Mouse (Mus musculus) CH12.LX (cell line): ENCODE measurements at regions not wholly inside any gene's neighbourhood (a gene's known extent, or its start where the extent isn't known, plus 50 kb on each side); places are given as distances from the start of the nearest gene placed in this dataset.

Source experiments
- DNase-seq: peaks from one replicate; pipeline ENCODE4 v3.0.0-alpha.2; 2013; ENCODE audit errors: extremely low read depth
- H3K27ac ChIP-seq: 2 replicates; pipeline ENCODE4 v1.5.1; 2012; ENCODE audit warnings: low read depth, mild to moderate bottlenecking, control low read depth, moderate library complexity; ENCODE audit not compliant: insufficient read depth
- H3K27me3 ChIP-seq: replicated peaks from 2 replicates; pipeline ENCODE3; 2012; ENCODE audit warnings: inconsistent platforms
- H3K36me3 ChIP-seq, 2 experiments: replicated peaks in 1 of 2; 2 replicates each; pipeline versions ENCODE3 to v1.6.1; 2012; ENCODE audit warnings: inconsistent platforms in 1 of 2, low read length in 1 of 2, mild to moderate bottlenecking in 1 of 2, mixed read lengths in 1 of 2, moderate library complexity in 1 of 2; ENCODE audit not compliant: control insufficient read depth in 1 of 2, insufficient read depth in 1 of 2
- H3K4me1 ChIP-seq, 2 experiments: 2 replicates each; pipeline ENCODE4 v1.6.1; 2012; ENCODE audit warnings: inconsistent platforms in 1 of 2, moderate library complexity in 1 of 2; ENCODE audit not compliant: insufficient read depth in 2 of 2, control insufficient read depth in 1 of 2
- H3K4me2 ChIP-seq: 2 replicates; pipeline ENCODE4 v1.6.1; 2012; ENCODE audit warnings: low read depth, mild to moderate bottlenecking, control low read depth; ENCODE audit not compliant: poor library complexity, insufficient read depth, severe bottlenecking
- H3K4me3 ChIP-seq, 3 experiments: fragments of 150-350 bp in 1 of 3; sonication (generic) in 1 of 3; replicated peaks in 1 of 3; 2 replicates each; pipeline versions ENCODE3 to v1.5.1; 2011 to 2012; ENCODE audit warnings: low read depth in 2 of 3, low read length in 2 of 3, mild to moderate bottlenecking in 2 of 3, moderate library complexity in 2 of 3, control low read depth in 1 of 3, improper control_type of control experiment in 1 of 3, inconsistent platforms in 1 of 3, mixed read lengths in 1 of 3; ENCODE audit not compliant: poor library complexity in 1 of 3
- H3K79me2 ChIP-seq: replicated peaks from 2 replicates; pipeline ENCODE4 v1.6.1; 2012; ENCODE audit warnings: mild to moderate bottlenecking, moderate library complexity; ENCODE audit not compliant: control insufficient read depth, poor library complexity, insufficient read depth, severe bottlenecking; ENCODE audit errors: extremely low read depth
- H3K9ac ChIP-seq: 2 replicates; pipeline ENCODE4 v1.6.1; 2012; ENCODE audit warnings: low read depth, mild to moderate bottlenecking, control low read depth, moderate library complexity; ENCODE audit not compliant: insufficient read depth
- H3K9me3 ChIP-seq: replicated peaks from 2 replicates; pipeline ENCODE3; 2012; ENCODE audit warnings: low read length, inconsistent platforms, mixed read lengths
- CHD2 ChIP-seq: IDR thresholded peaks from 2 replicates; pipeline ENCODE4 v1.6.1; 2011; ENCODE audit warnings: low read length, improper control_type of control experiment
- ELF1 ChIP-seq: IDR thresholded peaks from 2 replicates; pipeline ENCODE4 v1.6.1; 2014; ENCODE audit warnings: low read depth, mild to moderate bottlenecking, inconsistent platforms, low read length, improper control_type of control experiment
- EP300 ChIP-seq: IDR thresholded peaks from 2 replicates; pipeline ENCODE4 v1.6.1; 2011; ENCODE audit warnings: low read length, improper control_type of control experiment
- ETS1 ChIP-seq: conservative IDR thresholded peaks from 2 replicates; pipeline ENCODE4 v1.6.1; 2012; ENCODE audit warnings: low read depth, mild to moderate bottlenecking, inconsistent platforms, low read length, improper control_type of control experiment, moderate library complexity
- GABPA ChIP-seq: IDR thresholded peaks from 2 replicates; pipeline ENCODE4 v1.6.1; 2012; ENCODE audit warnings: low read depth, low read length, improper control_type of control experiment, inconsistent platforms; ENCODE audit not compliant: insufficient replicate concordance
- KAT2A ChIP-seq: IDR thresholded peaks from 2 replicates; pipeline ENCODE4 v1.6.1; 2012; ENCODE audit warnings: low read length, improper control_type of control experiment, inconsistent platforms; ENCODE audit not compliant: insufficient replicate concordance
- MAX ChIP-seq: IDR thresholded peaks from 2 replicates; pipeline ENCODE4 v1.6.1; 2011; ENCODE audit warnings: low read length, improper control_type of control experiment
- MAZ ChIP-seq: IDR thresholded peaks from 2 replicates; pipeline ENCODE4 v1.6.1; 2012; ENCODE audit warnings: low read depth, mild to moderate bottlenecking, inconsistent platforms, low read length, improper control_type of control experiment, moderate library complexity
- NRF1 ChIP-seq: IDR thresholded peaks from 2 replicates; pipeline ENCODE4 v1.6.1; 2014; ENCODE audit warnings: low read depth, mild to moderate bottlenecking, inconsistent platforms, low read length, improper control_type of control experiment, moderate library complexity
- RAD21 ChIP-seq: IDR thresholded peaks from 2 replicates; pipeline ENCODE4 v1.6.1; 2011; ENCODE audit warnings: low read depth, mild to moderate bottlenecking, low read length, improper control_type of control experiment, moderate library complexity
- RCOR1 ChIP-seq: conservative IDR thresholded peaks from 2 replicates; pipeline ENCODE4 v1.6.1; 2012; ENCODE audit warnings: low read depth, mild to moderate bottlenecking, inconsistent platforms, low read length, improper control_type of control experiment
- SIN3A ChIP-seq: IDR thresholded peaks from 2 replicates; pipeline ENCODE4 v1.6.1; 2012; ENCODE audit warnings: low read length, improper control_type of control experiment, inconsistent platforms
- UBTF ChIP-seq: IDR thresholded peaks from 2 replicates; pipeline ENCODE4 v1.6.1; 2012; ENCODE audit warnings: low read depth, mild to moderate bottlenecking, inconsistent platforms, low read length, improper control_type of control experiment, moderate library complexity
- ZC3H11A ChIP-seq: IDR thresholded peaks from 2 replicates; pipeline ENCODE4 v1.6.1; 2012; ENCODE audit warnings: low read depth, mild to moderate bottlenecking, inconsistent platforms, low read length, improper control_type of control experiment
- ZMIZ1 ChIP-seq: IDR thresholded peaks from 2 replicates; pipeline ENCODE4 v1.6.1; 2012; ENCODE audit warnings: low read depth, mild to moderate bottlenecking, inconsistent platforms, low read length, improper control_type of control experiment
- ZNF384 ChIP-seq: IDR thresholded peaks from 2 replicates; pipeline ENCODE4 v1.6.1; 2012; ENCODE audit warnings: low read depth, low read length, improper control_type of control experiment, inconsistent platforms
- dilution Hi-C: fragments of 300-500 bp; cut with MboI; formaldehyde crosslinking; loops from 2 replicates; pipeline ENCODE4 v1.14.3; 2020; ENCODE audit warnings: low sequenced_read_pairs; ENCODE audit not compliant: extremely low pct_unique_long_range_greater_than_20kb, extremely low pct_ligation_motif_present
- in situ Hi-C: fragments of 300-500 bp; cut with MboI; formaldehyde crosslinking; loops from 3 replicates; pipeline ENCODE4 v1.14.3; 2019; ENCODE audit warnings: low sequenced_read_pairs, low pct_ligation_motif_present, low pct_unique_long_range_greater_than_20kb, mixed read lengths

- Histone ChIP-seq H3K9me3 (no peaks in the 10 kb centered on the region), H3K4me2 (no peak overlapping the region), H3K4me1 (peaks cover 0 to 7% of the 10 kb centered on the region in 2 experiments; a peak in 2 of 4 replicates), H3K27ac (no peak overlapping the region), H3K27me3 (no peaks in the 10 kb centered on the region)
- dilution Hi-C loops (no loop called here), in situ Hi-C loops (loop anchor here (25.0 kb wide), 1 partner anchor 1726 kb away; no protein-coding TSS in a partner anchor)
- DNase-seq = no peak
- TF ChIP-seq MAZ (no peak), ZMIZ1 (no peak), EP300 (no peak), SIN3A (no peak), GABPA (no peak), RAD21 (no peak), CHD2 (no peak), KAT2A (no peak), ELF1 (no peak), UBTF (no peak), RCOR1 (no peak)
- TF ChIP-seq, all 38 proteins: peak for 0
- Histone ChIP-seq H3K79me2 (no peaks in the 10 kb centered on the region), H3K9ac (no peak overlapping the region), H3K4me3 (no peak overlapping the region), H3K36me3 (no peaks in the 10 kb centered on the region)
These were observed 60.1 kb upstream of the Pitrm1 start for GRCm38 (mm10) chr13:6487837-6488236.

- no peak overlapping the region for H3K4me2 ChIP-seq
- no peak overlapping the region for H3K27ac ChIP-seq
- H3K79me2 ChIP-seq = no peaks in the 10 kb centered on the region
- H3K4me1 ChIP-seq = peaks cover 2 to 9% of the 10 kb centered on the region in 2 experiments; a peak in 1 of 4 replicates
- H3K4me3 ChIP-seq = no peak overlapping the region
- H3K36me3 ChIP-seq = no peaks in the 10 kb centered on the region
- in situ Hi-C loops = loop anchor here (25.0 kb wide), 1 partner anchor 1731 kb away; no protein-coding TSS in a partner anchor
- H3K9ac ChIP-seq = no peak overlapping the region
- no peaks in the 10 kb centered on the region for H3K9me3 ChIP-seq
- dilution Hi-C loops = no loop called here
- no peak for DNase-seq
- no peaks in the 10 kb centered on the region for H3K27me3 ChIP-seq
- no peak for TF ChIP-seq ZC3H11A
- no peak for TF ChIP-seq SIN3A
- TF ChIP-seq MAX = no peak
- no peak for TF ChIP-seq KAT2A
- no peak for TF ChIP-seq NRF1
- TF ChIP-seq MAZ = no peak
- TF ChIP-seq ZNF384 = no peak
- TF ChIP-seq ETS1 = no peak
These were observed 54.9 kb upstream of the Pitrm1 start for GRCm38 (mm10) chr13:6492916-6493619.
